Mouse (Mus musculus): ENCODE data around the gene Hba-a2.
"Not testable (repeated sequence)": the region's sequence is repeated elsewhere in the genome, so short reads cannot be mapped to it uniquely, and the experiment has no call there.

Gene Hba-a2

GRCm38 (mm10) chr11:32283091-32283777 lies 13.1 kb upstream of the Hba-a2 start, which contains the start of gene Hba-a1:
TSS of gene Hba-a1 (plus strand) at chr11:32283511.
- DNase-seq (ENCODE audit: low read depth, low spot score), result not testable (repeated sequence)

- DNase-seq (ENCODE audit: low read depth, low spot score), result not testable (repeated sequence)
Observed at GRCm38 (mm10) chr11:32284582-32284981, 11.7 kb upstream of the Hba-a2 start.

- DNase-seq (ENCODE audit: low read depth, low spot score), result no peak
Observed at GRCm38 (mm10) chr11:32285031-32285775, 11.1 kb upstream of the Hba-a2 start.

- DNase-seq (ENCODE audit: low read depth, low spot score), result not testable (repeated sequence)
Observed at GRCm38 (mm10) chr11:32285887-32286286, 10.4 kb upstream of the Hba-a2 start.

GRCm38 (mm10) chr11:32286695-32287492 lies 9.4 kb upstream of the Hba-a2 start, which contains the start of gene Hbq1b:
TSS of gene Hbq1b (plus strand) at chr11:32286965.
- peak; percentile 75 for DNase-seq (ENCODE audit: low read depth, low spot score)

- peak; percentile 30 for DNase-seq (ENCODE audit: low read depth, low spot score)
Observed at GRCm38 (mm10) chr11:32287493-32287825, 8.8 kb upstream of the Hba-a2 start.

GRCm38 (mm10) chr11:32292819-32293218 lies 3.5 kb upstream of the Hba-a2 start:
- DNase-seq (ENCODE audit: low read depth, low spot score), result not testable (repeated sequence)

GRCm38 (mm10) chr11:32293479-32293878 lies 2.8 kb upstream of the Hba-a2 start:
- DNase-seq (ENCODE audit: low read depth, low spot score), result not testable (repeated sequence)

GRCm38 (mm10) chr11:32297417-32297816 lies 1.1 kb downstream of the Hba-a2 start:
- not testable (repeated sequence) for DNase-seq (ENCODE audit: low read depth, low spot score)

GRCm38 (mm10) chr11:32297866-32298531 lies 1.7 kb downstream of the Hba-a2 start:
- DNase-seq (ENCODE audit: low read depth, low spot score), result no peak

- DNase-seq (ENCODE audit: low read depth, low spot score), result no peak
Observed at GRCm38 (mm10) chr11:32298532-32298918, 2.2 kb downstream of the Hba-a2 start.

- peak; percentile 65 for DNase-seq (ENCODE audit: low read depth, low spot score)
Observed at GRCm38 (mm10) chr11:32299865-32300264, 3.6 kb downstream of the Hba-a2 start, which contains the start of gene Hbq1a. TSS of gene Hbq1a (plus strand) at chr11:32300069.

- peak; percentile 19 for DNase-seq (ENCODE audit: low read depth, low spot score)
Observed at GRCm38 (mm10) chr11:32300279-32301267, 4.3 kb downstream of the Hba-a2 start.

GRCm38 (mm10) chr11:32301506-32301905 lies 5.2 kb downstream of the Hba-a2 start:
- DNase-seq (ENCODE audit: low read depth, low spot score), result no peak

GRCm38 (mm10) chr11:32302824-32303419 lies 6.6 kb downstream of the Hba-a2 start:
- no peak for DNase-seq (ENCODE audit: low read depth, low spot score)

- no peak for DNase-seq (ENCODE audit: low read depth, low spot score)
Observed at GRCm38 (mm10) chr11:32303455-32303854, 7.2 kb downstream of the Hba-a2 start.

GRCm38 (mm10) chr11:32307006-32307405 lies 10.7 kb downstream of the Hba-a2 start:
- no peak for DNase-seq (ENCODE audit: low read depth, low spot score)

- DNase-seq (ENCODE audit: low read depth, low spot score), result no peak
Observed at GRCm38 (mm10) chr11:32309446-32309845, 13.2 kb downstream of the Hba-a2 start.

- DNase-seq (ENCODE audit: low read depth, low spot score), result no peak
Observed at GRCm38 (mm10) chr11:32309928-32310327, 13.6 kb downstream of the Hba-a2 start.

- DNase-seq (ENCODE audit: low read depth, low spot score), result no peak
Observed at GRCm38 (mm10) chr11:32316009-32316408, 19.7 kb downstream of the Hba-a2 start.
